23 mouse cellular contexts compared by ENCODE assay signal in the genomic region with DNA sequence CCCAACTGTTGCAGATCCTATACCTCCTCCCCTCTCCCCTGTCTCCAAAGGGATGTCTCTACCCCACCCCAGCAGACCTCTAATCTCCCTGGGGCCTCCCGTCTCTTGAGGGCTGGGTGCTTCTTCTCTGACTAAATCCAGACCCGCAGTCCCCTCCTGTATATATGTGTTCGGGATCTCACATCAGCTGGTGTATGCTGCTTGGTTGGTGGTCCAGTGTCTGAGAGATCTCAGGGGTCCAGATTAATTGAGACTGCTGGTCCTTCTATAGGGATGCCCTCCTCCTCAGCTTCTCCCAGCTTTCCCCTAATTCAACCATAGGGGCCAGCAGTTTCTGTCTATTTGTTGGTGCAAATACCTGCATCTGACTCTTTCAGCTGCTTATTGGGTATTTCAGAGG. TPM values are rescaled to one million over a fixed set of nuclear protein-coding genes. Genes with fewer than 3 reads are reported as not detected.
DNase-seq lines count a peak whose midpoint lies in the region; ATAC-seq and TF ChIP-seq lines count a peak whose summit lies in the region.
"Had no signal": no experiment of that assay in that cellular context is flagged by ENCODE, and none has a peak within 500 bp of the region (broad histone marks: within the 10 kb centered on the region; RNA-seq: fewer than 3 reads in every experiment).

No protein-coding gene starts in this region.

- TF ChIP-seq EP300 in heart, adult 2 months (IDR thresholded peaks at IDR 0.05; ENCODE audit: insufficient read depth, low read depth, low read length), result no peak

- H3K79me2 ChIP-seq in heart, adult 2 months (replicated peaks; ENCODE audit: control insufficient read depth, insufficient read depth, low read length), result no peaks in the 10 kb centered on the region

- TF ChIP-seq POLR2A in heart, adult 2 months (IDR thresholded peaks at IDR 0.05; ENCODE audit: insufficient read depth, low read depth, low read length), result no peak

- H3K9me3 ChIP-seq in midbrain, embryonic 11.5 days (ENCODE audit: control insufficient read depth, low read length), result no peaks in the 10 kb centered on the region
- H3K9me3 ChIP-seq in midbrain, embryonic 10.5 days (replicated peaks), result no peaks in the 10 kb centered on the region

- no peak for TF ChIP-seq CTCF in gastrocnemius, adult 2 months (IDR thresholded peaks at IDR 0.05)
- TF ChIP-seq CTCF in heart, adult 2 months (IDR thresholded peaks at IDR 0.05), result no peak

- DNase-seq in gastrocnemius, adult 2 months, result peak; percentile 13
- no peak for DNase-seq in gastrocnemius, adult 8-10 months (ENCODE audit: low spot score in 2 of 2)
- DNase-seq in heart, adult 11 months, result peak; percentile 81
- DNase-seq in heart, adult 2 months, result no peak
- DNase-seq in midbrain, embryonic 11.5 days (ENCODE audit: low spot score, missing footprints), result peak; percentile 75
- DNase-seq in midbrain, embryonic 10.5 days (ENCODE audit: low spot score), result no peak
- DNase-seq: adrenal gland, adult 2 months; adrenal gland, adult 8-10 months; adrenal gland, postnatal 10 days; adrenal gland, postnatal 14 days; adrenal gland, postnatal 25 days; adrenal gland, postnatal 36 days; B cell, adult 2 months; cerebellum, adult 11 months; cerebellum, adult 11-12 months; cerebellum, adult 18-20 months had no signal

- intact Hi-C loops in gastrocnemius, adult 2 months (cut with DNase I), result loop anchor here (10.0 kb wide), 1 partner anchor 232 kb away; a partner anchor contains a TSS
- intact Hi-C loops in heart, adult 2 months (cut with DNase I), result loop anchor here (10.0 kb wide), 1 partner anchor 1252 kb away; no protein-coding TSS in a partner anchor

- no peak overlapping the region for H3K27ac ChIP-seq in gastrocnemius, adult 2 months
- no peak overlapping the region for H3K27ac ChIP-seq in heart, adult 2 months
- no peak overlapping the region for H3K27ac ChIP-seq in midbrain, embryonic 11.5 days (ENCODE audit: low read depth, low read length)
- no peak overlapping the region for H3K27ac ChIP-seq in midbrain, embryonic 10.5 days (replicated peaks)

- no peaks in the 10 kb centered on the region for H3K4me1 ChIP-seq in heart, adult 2 months (ENCODE audit: control insufficient read depth, insufficient read depth, low read length)
- H3K4me1 ChIP-seq in midbrain, embryonic 11.5 days (ENCODE audit: control insufficient read depth, insufficient read depth, low read length), result no peaks in the 10 kb centered on the region; the same call in 1 of the 2 replicates
- H3K4me1 ChIP-seq in midbrain, embryonic 10.5 days, result peaks cover 9% of the 10 kb centered on the region

- no peaks in the 10 kb centered on the region for H3K36me3 ChIP-seq in heart, adult 2 months (ENCODE audit: control insufficient read depth, insufficient read depth, low read length)
- H3K36me3 ChIP-seq in midbrain, embryonic 11.5 days (ENCODE audit: control insufficient read depth, insufficient read depth, low read length), result no peaks in the 10 kb centered on the region
- H3K36me3 ChIP-seq in midbrain, embryonic 10.5 days, result no peaks in the 10 kb centered on the region
- H3K36me3 ChIP-seq: G1E had no signal

- WGBS in heart, adult 2 months, result 78% methylated on average over 3 of the region's 3 CpGs
- 83% methylated on average over 3 of the region's 3 CpGs for WGBS in midbrain, embryonic 11.5 days
- 78% methylated on average over 3 of the region's 3 CpGs for WGBS in midbrain, embryonic 10.5 days

- no peak for ATAC-seq in midbrain, embryonic 11.5 days (ENCODE audit: low FRiP score)
- ATAC-seq: activated CD4-positive, CD25-positive, alpha-beta regulatory T cell, adult 4 months; CD4-positive, CD25-positive, alpha-beta regulatory T cell, adult 4 months; Patski had no signal

- no peaks in the 10 kb centered on the region for H3K27me3 ChIP-seq in heart, adult 2 months (ENCODE audit: control insufficient read depth, insufficient read depth, low read length)
- no peaks in the 10 kb centered on the region for H3K27me3 ChIP-seq in midbrain, embryonic 11.5 days (ENCODE audit: control insufficient read depth, insufficient read depth, low read length)
- no peaks in the 10 kb centered on the region for H3K27me3 ChIP-seq in midbrain, embryonic 10.5 days (ENCODE audit: low read depth, poor library complexity, severe bottlenecking)
- H3K27me3 ChIP-seq: CH12.LX had no signal

- no peak overlapping the region for H3K9ac ChIP-seq in heart, adult 2 months (ENCODE audit: low read depth, low read length)
- no peak overlapping the region for H3K9ac ChIP-seq in midbrain, embryonic 11.5 days (ENCODE audit: low read length)

- no peak overlapping the region for H3K4me3 ChIP-seq in gastrocnemius, adult 2 months
- no peak overlapping the region for H3K4me3 ChIP-seq in heart, adult 2 months
- H3K4me3 ChIP-seq in midbrain, embryonic 11.5 days (ENCODE audit: low read depth, low read length), result no peak overlapping the region
- H3K4me3 ChIP-seq in midbrain, embryonic 10.5 days, result no peak overlapping the region

- H3K4me2 ChIP-seq in midbrain, embryonic 11.5 days, result no peak overlapping the region

RNA-seq across cellular contexts. Expression of a gene that starts 18.7 kb away (rescaled TPM):
- total RNA-seq in gastrocnemius, adult 2 months (2021), result under 1 TPM; 0.25 to 0.51 TPM
- 1 to 10 TPM in 1 of 4 experiments, under 1 TPM in 3; 0.17 to 1.4 (median 0.57) TPM for total RNA-seq in gastrocnemius, adult 8-10 months (2022)
- total RNA-seq in heart, adult 2 months (2021), result under 1 TPM; 0.36 to 0.39 TPM
- polyA plus RNA-seq in heart, adult 2 months (2012; rRNA removed), result 1.2 and 1.7 TPM in 2 replicates
- polyA plus RNA-seq in midbrain, embryonic 11.5 days (2014; fragmentation: Nextera tagmentation; extraction: Ambion mirVana), result 0.52 and 0.63 TPM in 2 replicates
- polyA plus RNA-seq in midbrain, embryonic 10.5 days (2016; fragmentation: Nextera tagmentation; extraction: Ambion mirVana), result 0.65 TPM in 2 replicates
- total RNA-seq: CH12.LX, MEL had no signal
- polyA plus RNA-seq: activated CD4-positive, CD25-positive, alpha-beta regulatory T cell, adult 4 months; C2C12; CD4-positive, CD25-positive, alpha-beta regulatory T cell, adult 4 months; G1E; Patski had no signal

Comparison
In these comparisons a context has a peak if more than half of its experiments do, and no peak if none do; other contexts are left out.
1. DNase-seq: peak in gastrocnemius, adult 2 months (single experiment), heart, adult 11 months (single experiment) and midbrain, embryonic 11.5 days (single experiment); none in gastrocnemius, adult 8-10 months (0 of 2), heart, adult 2 months (0 of 2) and midbrain, embryonic 10.5 days (single experiment).